Mouse (Mus musculus): ENCODE measurements around the gene Kcnip1.

DNA sequence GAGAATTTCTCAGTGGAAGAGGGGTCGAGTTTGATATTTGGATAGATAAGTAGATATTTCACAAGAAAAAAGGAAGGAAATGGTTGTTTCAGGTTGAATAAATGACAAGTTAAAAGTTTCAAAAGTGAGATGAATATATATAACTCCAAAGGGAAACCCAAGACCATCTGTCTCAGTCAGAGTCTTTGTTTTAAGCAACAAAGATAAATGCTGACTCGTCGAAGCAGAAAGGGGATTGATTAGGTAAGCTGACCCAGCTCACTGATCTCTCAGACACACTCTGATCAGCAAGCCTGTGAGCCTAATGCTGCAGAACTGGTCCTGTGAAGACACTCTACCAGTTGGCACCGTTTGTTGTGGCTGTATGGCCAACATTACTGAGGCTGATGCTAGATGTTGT lies 101.9 kb downstream of the Kcnip1 start:
- no peak for TF ChIP-seq EP300 (IDR thresholded peaks at IDR 0.05; ENCODE audit: low read depth)
- no peak for TF ChIP-seq CTCF (IDR thresholded peaks at IDR 0.05; ENCODE audit: low read depth)

Measured in liver, embryonic 14.5 days (tissue).